Mouse (Mus musculus): ENCODE measurements around the gene Leng8. TPM values are rescaled to one million over a fixed set of nuclear protein-coding genes. Genes with fewer than 3 reads are reported as not detected.

Leng8 gene
- polyA plus RNA-seq, 1 experiment from 2014 or later: 66.7 TPM

- DNase-seq (ENCODE audit: low spot score): no peak
- WGBS: 88% methylated on average over 5 of the region's 5 CpGs
- no peaks in the 10 kb centered on the region for H3K9me3 ChIP-seq (ENCODE audit: control insufficient read depth, low read length)
- no peak overlapping the region for H3K4me3 ChIP-seq (replicated peaks; ENCODE audit: low read length)
- ATAC-seq (ENCODE audit: low FRiP score): no peak
- H3K36me3 ChIP-seq (replicated peaks; ENCODE audit: control insufficient read depth, insufficient read depth): peaks cover 19% of the 10 kb centered on the region
- no peak overlapping the region for H3K4me2 ChIP-seq (replicated peaks)
- H3K4me1 ChIP-seq (replicated peaks; ENCODE audit: control insufficient read depth, insufficient read depth, low read length): peaks cover 20% of the 10 kb centered on the region
- no peak overlapping the region for H3K9ac ChIP-seq
- H3K27me3 ChIP-seq (ENCODE audit: control insufficient read depth, insufficient read depth, low read length): no peaks in the 10 kb centered on the region
- H3K27ac ChIP-seq: no peak overlapping the region
Observed at GRCm38 (mm10) chr7:4134911-4135310, 1.9 kb upstream of the Leng8 start.

GRCm38 (mm10) chr7:4136404-4136770, 452 bp upstream of the Leng8 start:
- Histone ChIP-seq H3K4me3 (replicated peaks; ENCODE audit: low read length) (peak overlapping the region; percentile 84), H3K36me3 (replicated peaks; ENCODE audit: control insufficient read depth, insufficient read depth) (peaks cover 34% of the 10 kb centered on the region), H3K9me3 (ENCODE audit: control insufficient read depth, low read length) (no peaks in the 10 kb centered on the region), H3K4me2 (replicated peaks) (peak overlapping the region; percentile 88), H3K4me1 (replicated peaks; ENCODE audit: control insufficient read depth, insufficient read depth, low read length) (peaks cover 15% of the 10 kb centered on the region), H3K27me3 (ENCODE audit: control insufficient read depth, insufficient read depth, low read length) (no peaks in the 10 kb centered on the region), H3K27ac (peak overlapping the region; percentile 93), H3K9ac (peak overlapping the region; percentile 82)
- under 1% methylated on average over 16 of the region's 16 CpGs for WGBS
- ATAC-seq (ENCODE audit: low FRiP score): peak; percentile 43
- no peak for DNase-seq (ENCODE audit: low spot score)

- peaks cover 15% of the 10 kb centered on the region for H3K4me1 ChIP-seq (replicated peaks; ENCODE audit: control insufficient read depth, insufficient read depth, low read length)
- whole genome bisulfite sequencing: 53% methylated on average over 3 of the region's 3 CpGs
- H3K4me3 ChIP-seq (replicated peaks; ENCODE audit: low read length): peak overlapping the region; percentile 84
- no peaks in the 10 kb centered on the region for H3K9me3 ChIP-seq (ENCODE audit: control insufficient read depth, low read length)
- H3K27ac ChIP-seq: peak overlapping the region; percentile 93
- H3K4me2 ChIP-seq (replicated peaks): peak overlapping the region; percentile 97
- peaks cover 42% of the 10 kb centered on the region for H3K36me3 ChIP-seq (replicated peaks; ENCODE audit: control insufficient read depth, insufficient read depth)
- peak overlapping the region; percentile 85 for H3K9ac ChIP-seq
- DNase-seq (ENCODE audit: low spot score): no peak
- H3K27me3 ChIP-seq (ENCODE audit: control insufficient read depth, insufficient read depth, low read length): no peaks in the 10 kb centered on the region
- ATAC-seq (ENCODE audit: low FRiP score): no peak
Observed at GRCm38 (mm10) chr7:4137746-4138145, 907 bp downstream of the Leng8 start.

- Histone ChIP-seq H3K4me3 (replicated peaks; ENCODE audit: low read length) (peak overlapping the region; percentile 84), H3K27me3 (ENCODE audit: control insufficient read depth, insufficient read depth, low read length) (no peaks in the 10 kb centered on the region), H3K27ac (no peak overlapping the region), H3K36me3 (replicated peaks; ENCODE audit: control insufficient read depth, insufficient read depth) (peaks cover 46% of the 10 kb centered on the region), H3K4me1 (replicated peaks; ENCODE audit: control insufficient read depth, insufficient read depth, low read length) (peaks cover 15% of the 10 kb centered on the region), H3K4me2 (replicated peaks) (peak overlapping the region; percentile 97), H3K9ac (peak overlapping the region; percentile 85), H3K9me3 (ENCODE audit: control insufficient read depth, low read length) (no peaks in the 10 kb centered on the region)
- no peak for ATAC-seq (ENCODE audit: low FRiP score)
- no peak for DNase-seq (ENCODE audit: low spot score)
- 76% methylated on average over 2 of the region's 2 CpGs for WGBS
Observed at GRCm38 (mm10) chr7:4138181-4138580, 1.3 kb downstream of the Leng8 start.

- Histone ChIP-seq H3K36me3 (replicated peaks; ENCODE audit: control insufficient read depth, insufficient read depth) (peaks cover 51% of the 10 kb centered on the region), H3K9me3 (ENCODE audit: control insufficient read depth, low read length) (no peaks in the 10 kb centered on the region), H3K4me1 (replicated peaks; ENCODE audit: control insufficient read depth, insufficient read depth, low read length) (peaks cover 15% of the 10 kb centered on the region), H3K4me2 (replicated peaks) (no peak overlapping the region; the same call in 1 of the 2 replicates), H3K9ac (no peak overlapping the region), H3K27ac (no peak overlapping the region), H3K27me3 (ENCODE audit: control insufficient read depth, insufficient read depth, low read length) (no peaks in the 10 kb centered on the region), H3K4me3 (replicated peaks; ENCODE audit: low read length) (no peak overlapping the region)
- DNase-seq (ENCODE audit: low spot score): no peak
- no peak for ATAC-seq (ENCODE audit: low FRiP score)
- WGBS: 95% methylated on average over 7 of the region's 7 CpGs
Observed at GRCm38 (mm10) chr7:4138671-4139070, 1.8 kb downstream of the Leng8 start.

- no peak overlapping the region for H3K27ac ChIP-seq
- no peak overlapping the region for H3K9ac ChIP-seq
- H3K4me2 ChIP-seq (replicated peaks): no peak overlapping the region
- DNase-seq (ENCODE audit: low spot score) (no peak), ATAC-seq (ENCODE audit: low FRiP score) (no peak)
- H3K36me3 ChIP-seq (replicated peaks; ENCODE audit: control insufficient read depth, insufficient read depth): peaks cover 58% of the 10 kb centered on the region
- H3K4me1 ChIP-seq (replicated peaks; ENCODE audit: control insufficient read depth, insufficient read depth, low read length): peaks cover 15% of the 10 kb centered on the region
- H3K4me3 ChIP-seq (replicated peaks; ENCODE audit: low read length): no peak overlapping the region
- no peaks in the 10 kb centered on the region for H3K27me3 ChIP-seq (ENCODE audit: control insufficient read depth, insufficient read depth, low read length)
- 89% methylated on average over 5 of the region's 5 CpGs for WGBS
- H3K9me3 ChIP-seq (ENCODE audit: control insufficient read depth, low read length): no peaks in the 10 kb centered on the region
Observed at GRCm38 (mm10) chr7:4139391-4139790, 2.6 kb downstream of the Leng8 start.

- 96% methylated on average over 6 of the region's 6 CpGs for WGBS
Observed at GRCm38 (mm10) chr7:4141648-4142325, 4.9 kb downstream of the Leng8 start.

GRCm38 (mm10) chr7:4142796-4143445, 6.1 kb downstream of the Leng8 start:
- ATAC-seq (ENCODE audit: low FRiP score): no peak

More at GRCm38 (mm10) chr7:4141648-4142325, 4.9 kb downstream of the Leng8 start:
- Histone ChIP-seq H3K27ac (no peak overlapping the region), H3K36me3 (replicated peaks; ENCODE audit: control insufficient read depth, insufficient read depth) (peaks cover 82% of the 10 kb centered on the region), H3K4me3 (replicated peaks; ENCODE audit: low read length) (no peak overlapping the region), H3K27me3 (ENCODE audit: control insufficient read depth, insufficient read depth, low read length) (no peaks in the 10 kb centered on the region), H3K4me1 (replicated peaks; ENCODE audit: control insufficient read depth, insufficient read depth, low read length) (peaks cover 8% of the 10 kb centered on the region), H3K9me3 (ENCODE audit: control insufficient read depth, low read length) (no peaks in the 10 kb centered on the region), H3K9ac (no peak overlapping the region), H3K4me2 (replicated peaks) (no peak overlapping the region)
- DNase-seq (ENCODE audit: low spot score) (no peak), ATAC-seq (ENCODE audit: low FRiP score) (no peak)

GRCm38 (mm10) chr7:4143506-4143905, 6.7 kb downstream of the Leng8 start:
- Histone ChIP-seq H3K4me3 (replicated peaks; ENCODE audit: low read length) (no peak overlapping the region), H3K4me1 (replicated peaks; ENCODE audit: control insufficient read depth, insufficient read depth, low read length) (peaks cover 4% of the 10 kb centered on the region), H3K36me3 (replicated peaks; ENCODE audit: control insufficient read depth, insufficient read depth) (peaks cover 94% of the 10 kb centered on the region), H3K9me3 (ENCODE audit: control insufficient read depth, low read length) (no peaks in the 10 kb centered on the region), H3K4me2 (replicated peaks) (no peak overlapping the region), H3K27ac (no peak overlapping the region), H3K27me3 (ENCODE audit: control insufficient read depth, insufficient read depth, low read length) (no peaks in the 10 kb centered on the region), H3K9ac (no peak overlapping the region)
- WGBS: 96% methylated on average over 19 of the region's 19 CpGs
- ATAC-seq (ENCODE audit: low FRiP score) (no peak), DNase-seq (ENCODE audit: low spot score) (no peak)

More at GRCm38 (mm10) chr7:4142796-4143445, 6.1 kb downstream of the Leng8 start:
- peaks cover 3% of the 10 kb centered on the region for H3K4me1 ChIP-seq (replicated peaks; ENCODE audit: control insufficient read depth, insufficient read depth, low read length)
- no peaks in the 10 kb centered on the region for H3K27me3 ChIP-seq (ENCODE audit: control insufficient read depth, insufficient read depth, low read length)
- 97% methylated on average over 10 of the region's 10 CpGs for WGBS
- H3K27ac ChIP-seq: no peak overlapping the region
- H3K9ac ChIP-seq: no peak overlapping the region
- peaks cover 94% of the 10 kb centered on the region for H3K36me3 ChIP-seq (replicated peaks; ENCODE audit: control insufficient read depth, insufficient read depth)
- no peak for DNase-seq (ENCODE audit: low spot score)
- no peaks in the 10 kb centered on the region for H3K9me3 ChIP-seq (ENCODE audit: control insufficient read depth, low read length)
- H3K4me3 ChIP-seq (replicated peaks; ENCODE audit: low read length): no peak overlapping the region
- no peak overlapping the region for H3K4me2 ChIP-seq (replicated peaks)
